Mouse (Mus musculus) mesoderm, embryonic 11.5 days (tissue): ENCODE data around the gene Lgmn.
A peak's percentile ranks its signal among the peaks of the same experiment; 100 is the strongest.

Source experiments
- DNase-seq: peaks from one replicate; pipeline ENCODE4 v3.0.0-alpha.2; 2012; ENCODE audit warnings: low read depth, low spot score

Gene Lgmn

GRCm38 (mm10) chr12:102391109-102391508 is 48.5 kb downstream of the Lgmn start:
- DNase-seq: no peak

- no peak for DNase-seq
Observed at GRCm38 (mm10) chr12:102390042-102390441, 49.6 kb downstream of the Lgmn start.

GRCm38 (mm10) chr12:102387219-102387917 is 52.2 kb downstream of the Lgmn start:
- peak; percentile 84 for DNase-seq

- DNase-seq: peak; percentile 43
Observed at GRCm38 (mm10) chr12:102384819-102385218, 54.8 kb downstream of the Lgmn start.

GRCm38 (mm10) chr12:102383288-102383687 is 56.3 kb downstream of the Lgmn start:
- no peak for DNase-seq

GRCm38 (mm10) chr12:102382180-102382579 is 57.4 kb downstream of the Lgmn start:
- no peak for DNase-seq

- DNase-seq: no peak
Observed at GRCm38 (mm10) chr12:102372322-102372721, 67.3 kb downstream of the Lgmn start.

GRCm38 (mm10) chr12:102370931-102371500 is 68.6 kb downstream of the Lgmn start:
- DNase-seq: no peak

- no peak for DNase-seq
Observed at GRCm38 (mm10) chr12:102369488-102370235, 70.0 kb downstream of the Lgmn start.

GRCm38 (mm10) chr12:102368556-102368955 is 71.1 kb downstream of the Lgmn start:
- DNase-seq: no peak

- no peak for DNase-seq
Observed at GRCm38 (mm10) chr12:102368066-102368465, 71.5 kb downstream of the Lgmn start.

GRCm38 (mm10) chr12:102367075-102367474 is 72.5 kb downstream of the Lgmn start:
- DNase-seq: no peak

GRCm38 (mm10) chr12:102366126-102366816 is 73.3 kb downstream of the Lgmn start:
- DNase-seq: no peak

- DNase-seq: no peak
Observed at GRCm38 (mm10) chr12:102365016-102365415, 74.6 kb downstream of the Lgmn start.

GRCm38 (mm10) chr12:102361189-102362161 is 78.1 kb downstream of the Lgmn start:
- no peak for DNase-seq

- DNase-seq: no peak
Observed at GRCm38 (mm10) chr12:102359390-102359789, 80.2 kb downstream of the Lgmn start.

GRCm38 (mm10) chr12:102356781-102357180 is 82.8 kb downstream of the Lgmn start:
- no peak for DNase-seq

GRCm38 (mm10) chr12:102355784-102356183 is 83.8 kb downstream of the Lgmn start:
- DNase-seq: no peak

- no peak for DNase-seq
Observed at GRCm38 (mm10) chr12:102354126-102354984, 85.3 kb downstream of the Lgmn start.

- no peak for DNase-seq
Observed at GRCm38 (mm10) chr12:102350997-102351396, 88.6 kb downstream of the Lgmn start.
